Mouse (Mus musculus) bone marrow macrophage, adult 2 months (primary cell): ENCODE results near the gene Ccdc184.

ENCODE experiments used
- CTCF ChIP-seq: IDR thresholded peaks from 2 replicates; pipeline ENCODE4 v1.5.1; 2012; ENCODE audit warnings: low read depth, mild to moderate bottlenecking, low read length, moderate library complexity
- POLR2A ChIP-seq: IDR thresholded peaks from 2 replicates; pipeline ENCODE4 v1.6.1; 2012; ENCODE audit warnings: mild to moderate bottlenecking, low read depth, low read length, borderline replicate concordance

GRCm38 (mm10) chr15:98140809-98141208 lies 26.1 kb upstream of the Ccdc184 start:
- TF ChIP-seq CTCF (no peak), POLR2A (no peak)
